Mouse (Mus musculus): ENCODE measurements at regions not wholly inside any gene's neighbourhood (a gene's known extent, or its start where the extent isn't known, plus 50 kb on each side); places are given as distances from the start of the nearest gene placed in this dataset.
A peak's percentile ranks its signal among the peaks of the same experiment; 100 is the strongest.

DNA sequence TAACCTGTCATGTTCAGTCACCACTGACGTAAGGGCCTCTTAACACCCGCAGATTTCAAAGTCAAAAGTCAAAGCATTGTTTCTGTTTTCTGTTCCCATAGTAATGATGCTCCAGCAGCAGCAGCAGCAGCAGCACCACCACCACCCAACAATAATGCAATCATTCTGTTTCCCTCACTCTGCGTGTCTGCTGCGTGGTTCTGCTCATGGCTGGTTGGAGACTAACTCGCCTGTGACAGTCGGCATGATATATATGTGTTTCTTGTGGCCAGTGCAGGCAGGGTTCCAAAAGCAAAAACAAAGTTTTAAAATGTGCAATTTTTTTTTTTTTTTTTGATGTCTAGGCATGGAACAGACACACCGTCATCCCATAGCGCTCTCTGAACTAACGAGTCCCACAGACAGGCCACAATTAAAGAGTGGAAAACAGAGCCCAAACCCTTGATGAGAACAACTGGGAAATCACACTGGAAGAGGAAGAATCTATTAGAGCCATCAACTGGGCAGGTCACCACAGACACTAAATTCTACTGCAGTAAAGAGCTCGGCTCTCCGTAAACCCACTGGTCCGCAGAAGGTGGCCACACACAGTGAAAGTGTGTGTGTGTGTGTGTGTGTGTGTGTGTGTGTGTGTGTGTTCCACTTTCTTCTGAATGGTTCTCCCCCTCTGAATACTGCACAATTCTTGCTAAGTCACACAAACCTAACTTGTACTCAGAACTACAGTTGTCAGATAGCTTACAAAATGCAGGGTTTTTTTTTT is 169.0 kb upstream of the Fat1 start:
- Histone ChIP-seq H3K4me2 (no peak overlapping the region), H3K9me3 (no peaks in the 10 kb centered on the region), H3K27me3 (no peaks in the 10 kb centered on the region), H3K9ac (no peak overlapping the region), H3K4me1 (no peaks in the 10 kb centered on the region), H3K4me3 (no peak overlapping the region), H3K27ac (no peak overlapping the region), H3K36me3 (no peaks in the 10 kb centered on the region)
- 49% methylated on average over 12 of the region's 12 CpGs for WGBS
- no peak for ATAC-seq (ENCODE audit: borderline replicate concordance, extremely low read depth, low FRiP score, low TSS enrichment)

DNA sequence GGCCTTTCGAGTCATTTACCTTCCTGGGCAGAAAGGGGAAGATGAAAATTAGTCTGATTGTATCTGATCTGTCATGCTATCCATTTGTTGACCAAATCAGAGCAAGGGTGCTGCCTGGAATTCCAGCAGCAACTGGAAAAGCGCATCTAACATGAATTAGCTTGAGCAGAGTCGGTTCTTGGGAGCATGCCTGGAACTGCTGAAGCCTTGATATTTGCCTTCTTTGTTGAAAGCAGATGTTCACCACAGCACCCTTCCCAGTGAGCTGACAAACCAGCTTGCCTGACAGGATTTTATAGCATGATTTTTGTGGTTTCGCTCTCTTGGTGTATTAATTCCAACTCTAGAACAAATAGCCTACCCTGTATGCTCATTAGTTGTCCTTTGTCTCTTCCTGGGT is 168.0 kb upstream of the Fat1 start:
- ATAC-seq (ENCODE audit: borderline replicate concordance, extremely low read depth, low FRiP score, low TSS enrichment): no peak
- no peak overlapping the region for H3K27ac ChIP-seq
- WGBS: 69% methylated on average over 4 of the region's 4 CpGs
- H3K4me2 ChIP-seq: no peak overlapping the region
- no peaks in the 10 kb centered on the region for H3K4me1 ChIP-seq
- H3K36me3 ChIP-seq: no peaks in the 10 kb centered on the region
- H3K27me3 ChIP-seq: no peaks in the 10 kb centered on the region
- no peaks in the 10 kb centered on the region for H3K9me3 ChIP-seq
- no peak overlapping the region for H3K9ac ChIP-seq
- H3K4me3 ChIP-seq: no peak overlapping the region

DNA sequence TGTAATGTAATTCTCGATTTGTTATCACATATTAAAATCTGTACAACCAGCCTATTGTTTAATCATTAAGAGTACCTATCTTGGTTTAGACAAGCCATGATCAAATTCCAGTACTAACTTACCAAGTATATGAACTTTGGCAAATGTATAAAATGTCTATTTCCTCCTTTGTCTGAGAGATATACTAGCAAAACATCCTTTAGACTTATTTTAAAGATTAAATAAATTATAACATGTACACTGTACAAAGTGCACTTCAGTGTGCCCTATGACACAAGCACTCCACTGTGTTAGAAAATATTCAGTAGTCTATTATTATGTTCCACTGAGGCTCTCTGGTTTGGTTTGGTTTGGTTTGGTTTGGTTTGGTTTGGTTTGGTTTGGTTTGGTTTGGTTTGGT is 156.0 kb upstream of the Fat1 start:
- Histone ChIP-seq H3K9me3 (no peaks in the 10 kb centered on the region), H3K36me3 (no peaks in the 10 kb centered on the region), H3K4me1 (no peaks in the 10 kb centered on the region), H3K4me3 (no peak overlapping the region), H3K27me3 (no peaks in the 10 kb centered on the region), H3K4me2 (no peak overlapping the region), H3K9ac (no peak overlapping the region), H3K27ac (no peak overlapping the region)
- no peak for ATAC-seq (ENCODE audit: borderline replicate concordance, extremely low read depth, low FRiP score, low TSS enrichment)
- whole genome bisulfite sequencing: 56% methylated on average over 1 of the region's 1 CpGs

DNA sequence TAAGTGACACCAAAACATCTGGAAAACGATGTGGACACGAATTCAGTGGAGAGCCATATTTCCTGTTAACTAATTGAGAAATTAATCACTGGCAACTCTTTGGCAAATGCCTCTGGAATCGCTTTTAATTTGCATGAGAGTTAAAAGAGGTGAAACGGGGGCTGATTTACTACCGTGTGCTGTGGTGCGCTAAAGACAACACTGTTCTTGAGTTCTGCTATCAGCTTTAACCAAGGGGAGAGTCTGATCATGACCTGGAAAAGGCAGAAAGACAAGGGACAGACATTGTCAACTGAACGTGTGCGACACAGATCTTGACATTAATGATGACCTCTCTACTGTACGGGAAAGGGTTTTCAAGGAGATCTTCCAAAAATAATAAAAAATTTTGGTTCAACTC is 152.8 kb upstream of the Fat1 start:
- WGBS: 78% methylated on average over 9 of the region's 9 CpGs
- Histone ChIP-seq H3K4me1 (no peaks in the 10 kb centered on the region), H3K27me3 (no peaks in the 10 kb centered on the region), H3K27ac (no peak overlapping the region), H3K9ac (no peak overlapping the region), H3K36me3 (no peaks in the 10 kb centered on the region), H3K9me3 (no peaks in the 10 kb centered on the region), H3K4me3 (no peak overlapping the region), H3K4me2 (no peak overlapping the region)
- no peak for ATAC-seq (ENCODE audit: borderline replicate concordance, extremely low read depth, low FRiP score, low TSS enrichment)

DNA sequence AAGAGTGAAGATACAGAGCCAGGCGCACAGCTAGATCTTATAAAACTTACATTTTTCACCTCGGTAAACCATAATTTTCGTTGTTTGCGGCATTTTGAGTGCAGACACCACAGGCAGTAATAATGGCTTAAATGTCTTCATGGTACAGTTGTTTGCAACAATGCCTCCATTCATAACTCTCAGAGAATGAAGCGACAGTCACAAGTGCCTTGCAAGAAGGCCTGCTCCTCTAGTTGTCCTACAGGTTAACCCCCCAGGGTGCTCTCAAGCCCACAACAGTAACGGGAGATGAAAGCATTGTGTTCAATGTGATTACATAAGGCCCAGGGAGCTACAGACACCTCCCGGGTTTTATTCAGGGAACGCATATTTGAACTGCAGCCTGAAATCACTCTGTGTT is 150.1 kb upstream of the Fat1 start:
- Histone ChIP-seq H3K9me3 (no peaks in the 10 kb centered on the region), H3K9ac (no peak overlapping the region), H3K4me1 (no peaks in the 10 kb centered on the region), H3K27ac (no peak overlapping the region), H3K27me3 (no peaks in the 10 kb centered on the region), H3K4me2 (no peak overlapping the region), H3K4me3 (no peak overlapping the region), H3K36me3 (no peaks in the 10 kb centered on the region)
- no peak for ATAC-seq (ENCODE audit: borderline replicate concordance, extremely low read depth, low FRiP score, low TSS enrichment)
- whole genome bisulfite sequencing: 71% methylated on average over 8 of the region's 8 CpGs

DNA sequence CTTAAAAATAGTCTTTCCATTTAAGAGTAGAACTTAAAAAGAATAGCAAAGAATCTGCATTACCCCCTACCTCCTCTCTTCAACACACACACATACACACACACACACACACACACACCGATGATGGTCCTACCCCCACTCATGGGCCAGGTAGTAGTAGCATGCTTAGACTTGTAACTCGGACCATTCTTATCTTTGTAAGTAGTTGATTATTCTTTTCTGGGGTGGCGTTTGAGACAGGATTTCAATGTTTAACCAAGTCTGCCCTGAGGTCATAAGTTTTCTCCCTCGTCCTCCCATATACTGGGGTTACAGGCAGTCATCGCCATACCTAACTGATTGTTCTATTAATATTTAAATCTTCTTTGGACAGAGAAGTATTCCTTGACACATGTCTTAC is 148.5 kb upstream of the Fat1 start:
- Histone ChIP-seq H3K9ac (no peak overlapping the region), H3K4me1 (no peaks in the 10 kb centered on the region), H3K4me3 (no peak overlapping the region), H3K36me3 (no peaks in the 10 kb centered on the region), H3K4me2 (no peak overlapping the region), H3K27ac (no peak overlapping the region), H3K9me3 (no peaks in the 10 kb centered on the region), H3K27me3 (no peaks in the 10 kb centered on the region)
- WGBS: 58% methylated on average over 5 of the region's 5 CpGs
- ATAC-seq (ENCODE audit: borderline replicate concordance, extremely low read depth, low FRiP score, low TSS enrichment): no peak

DNA sequence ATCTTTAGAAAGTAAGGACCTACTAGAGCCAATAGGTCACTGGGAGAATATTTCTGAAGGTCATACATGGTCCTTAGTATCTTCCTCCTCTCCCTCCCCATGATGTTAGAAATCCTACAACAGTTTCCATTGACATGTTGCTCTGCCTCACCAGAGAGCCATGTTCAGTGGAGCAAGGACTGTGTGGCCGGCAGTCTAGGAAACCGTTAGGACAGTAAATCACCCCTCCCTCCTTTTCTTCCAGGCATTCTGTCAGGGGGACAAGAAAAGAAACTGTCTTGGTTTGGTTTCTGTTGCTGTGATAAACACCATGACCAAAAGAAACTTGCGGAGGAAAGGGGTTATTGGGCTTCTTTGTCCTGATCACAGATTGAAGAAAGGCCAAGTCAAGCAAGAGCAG is 147.0 kb upstream of the Fat1 start:
- WGBS: 87% methylated on average over 3 of the region's 3 CpGs
- no peak overlapping the region for H3K27ac ChIP-seq
- no peak for ATAC-seq (ENCODE audit: borderline replicate concordance, extremely low read depth, low FRiP score, low TSS enrichment)
- no peaks in the 10 kb centered on the region for H3K36me3 ChIP-seq
- H3K9me3 ChIP-seq: no peaks in the 10 kb centered on the region
- H3K4me2 ChIP-seq: no peak overlapping the region
- H3K4me1 ChIP-seq: no peaks in the 10 kb centered on the region
- no peaks in the 10 kb centered on the region for H3K27me3 ChIP-seq
- no peak overlapping the region for H3K4me3 ChIP-seq
- no peak overlapping the region for H3K9ac ChIP-seq

DNA sequence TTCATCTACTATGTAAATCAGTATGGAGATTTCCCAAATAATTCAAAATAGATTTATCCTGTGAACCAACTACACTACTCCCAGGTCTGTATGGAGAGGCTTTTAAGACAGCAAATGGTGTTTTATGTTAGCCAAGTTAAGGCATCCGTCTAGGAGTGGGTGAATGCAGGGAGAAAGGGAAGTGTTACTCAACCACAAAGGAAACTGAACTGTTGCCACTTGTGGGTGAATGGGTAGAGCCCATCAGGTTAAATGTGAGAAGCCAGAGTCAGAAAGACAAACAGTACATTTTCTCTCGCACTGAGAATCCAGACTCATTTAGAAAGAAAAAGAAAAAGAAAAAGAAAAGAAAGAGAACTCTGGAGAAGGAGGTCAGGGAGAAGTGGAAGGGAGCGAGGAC is 135.7 kb upstream of the Fat1 start:
- 71% methylated on average over 3 of the region's 3 CpGs for WGBS
- H3K4me3 ChIP-seq: no peak overlapping the region

DNA sequence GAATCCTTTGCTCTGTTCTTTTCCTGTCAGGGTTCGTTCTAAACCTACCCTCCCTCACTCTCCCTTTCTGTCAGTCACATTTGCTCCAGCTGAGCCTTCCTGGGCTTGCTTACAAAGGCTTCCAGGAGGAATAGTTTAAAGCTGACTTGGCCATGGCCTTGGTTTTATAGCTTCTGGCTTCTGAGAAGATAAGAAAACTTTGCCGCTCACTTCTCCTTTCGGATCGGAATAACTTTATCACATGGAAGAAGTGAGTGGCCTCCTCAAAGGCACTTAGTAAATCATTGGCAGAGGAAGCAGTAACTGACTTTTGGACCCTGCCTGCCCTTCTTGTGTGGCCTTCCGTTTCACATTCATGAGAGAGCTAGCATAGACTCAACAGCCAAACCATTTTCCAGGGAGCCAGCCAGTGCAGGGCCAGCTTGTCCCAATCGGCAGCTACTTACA is 134.4 kb upstream of the Fat1 start:
- ATAC-seq (ENCODE audit: borderline replicate concordance, extremely low read depth, low FRiP score, low TSS enrichment): peak; percentile 71; the same call in 1 of the 2 replicates

More for the DNA sequence above, 135.7 kb upstream of the Fat1 start:
- no peaks in the 10 kb centered on the region for H3K27me3 ChIP-seq
- no peaks in the 10 kb centered on the region for H3K9me3 ChIP-seq
- H3K36me3 ChIP-seq: no peaks in the 10 kb centered on the region
- no peak overlapping the region for H3K9ac ChIP-seq
- no peak overlapping the region for H3K27ac ChIP-seq
- no peak overlapping the region for H3K4me2 ChIP-seq
- no peak for ATAC-seq (ENCODE audit: borderline replicate concordance, extremely low read depth, low FRiP score, low TSS enrichment)
- peaks cover 21% of the 10 kb centered on the region for H3K4me1 ChIP-seq

DNA sequence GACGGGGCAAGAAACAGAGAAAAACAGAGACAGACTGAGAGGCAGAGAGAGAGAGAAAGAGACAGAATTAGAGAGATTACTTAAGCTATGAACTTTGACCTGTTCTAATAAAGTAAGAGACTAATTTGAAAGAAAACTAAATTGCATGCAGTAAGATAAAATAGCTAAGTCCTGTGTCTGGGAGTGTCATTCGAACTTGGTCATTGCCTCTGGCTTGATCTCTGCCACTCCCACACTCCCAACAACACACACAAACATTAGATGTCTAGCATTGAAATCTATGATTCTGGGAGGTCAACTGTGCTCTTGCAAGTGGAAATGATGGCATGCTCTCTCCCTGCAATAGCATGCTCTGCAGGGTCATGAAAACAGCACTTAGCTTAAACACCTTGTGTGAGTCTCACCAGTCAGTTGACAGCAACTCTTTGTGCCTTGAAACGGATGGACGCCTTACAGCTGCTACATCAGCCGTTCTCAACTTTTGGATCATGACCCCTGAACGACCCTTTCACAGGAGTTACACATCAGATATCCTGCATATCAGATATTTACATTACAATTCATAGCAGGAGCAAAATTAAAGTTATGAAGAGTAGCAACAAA is 133.5 kb upstream of the Fat1 start:
- Histone ChIP-seq H3K9ac (no peak overlapping the region), H3K4me2 (no peak overlapping the region), H3K27me3 (no peaks in the 10 kb centered on the region), H3K9me3 (no peaks in the 10 kb centered on the region), H3K4me1 (peaks cover 21% of the 10 kb centered on the region), H3K4me3 (no peak overlapping the region), H3K36me3 (no peaks in the 10 kb centered on the region), H3K27ac (no peak overlapping the region; the same call in 1 of the 2 replicates)
- 34% methylated on average over 6 of the region's 6 CpGs for WGBS
- ATAC-seq (ENCODE audit: borderline replicate concordance, extremely low read depth, low FRiP score, low TSS enrichment): no peak

More for the DNA sequence above, 134.4 kb upstream of the Fat1 start:
- Histone ChIP-seq H3K9ac (no peak overlapping the region), H3K27me3 (no peaks in the 10 kb centered on the region), H3K4me3 (no peak overlapping the region), H3K4me1 (peaks cover 21% of the 10 kb centered on the region), H3K4me2 (0 out of 2 replicates have a peak overlapping the region, but pooled peaks have one; percentile 1), H3K36me3 (no peaks in the 10 kb centered on the region), H3K27ac (peak overlapping the region; percentile 48), H3K9me3 (no peaks in the 10 kb centered on the region)
- WGBS: 8% methylated on average over 6 of the region's 6 CpGs

DNA sequence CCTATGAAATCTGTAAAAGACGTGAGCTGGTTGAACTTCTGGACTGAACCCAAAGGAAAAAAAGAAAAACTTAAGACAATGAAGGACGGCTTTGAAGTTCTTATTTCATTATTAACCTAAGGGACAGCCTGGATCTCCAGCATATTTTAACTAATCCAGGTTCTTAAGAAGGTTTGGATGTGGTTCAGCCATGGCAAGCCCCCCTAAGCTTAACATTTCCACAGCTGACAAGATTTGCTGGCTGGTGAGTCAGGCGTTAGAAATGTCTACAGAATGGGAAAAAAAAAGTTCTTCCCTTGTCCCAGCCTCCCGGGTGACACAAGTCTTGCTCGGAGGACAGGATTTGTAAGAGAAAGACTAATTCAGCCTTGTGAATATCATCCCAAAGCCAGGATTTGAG is 132.9 kb upstream of the Fat1 start:
- H3K9me3 ChIP-seq: no peaks in the 10 kb centered on the region
- H3K36me3 ChIP-seq: no peaks in the 10 kb centered on the region
- 26% methylated on average over 5 of the region's 5 CpGs for WGBS
- no peak for ATAC-seq (ENCODE audit: borderline replicate concordance, extremely low read depth, low FRiP score, low TSS enrichment)
- H3K4me2 ChIP-seq: no peak overlapping the region
- no peaks in the 10 kb centered on the region for H3K27me3 ChIP-seq
- no peak overlapping the region; the same call in 1 of the 2 replicates for H3K27ac ChIP-seq
- no peak overlapping the region for H3K9ac ChIP-seq
- H3K4me1 ChIP-seq: peaks cover 21% of the 10 kb centered on the region
- H3K4me3 ChIP-seq: no peak overlapping the region

DNA sequence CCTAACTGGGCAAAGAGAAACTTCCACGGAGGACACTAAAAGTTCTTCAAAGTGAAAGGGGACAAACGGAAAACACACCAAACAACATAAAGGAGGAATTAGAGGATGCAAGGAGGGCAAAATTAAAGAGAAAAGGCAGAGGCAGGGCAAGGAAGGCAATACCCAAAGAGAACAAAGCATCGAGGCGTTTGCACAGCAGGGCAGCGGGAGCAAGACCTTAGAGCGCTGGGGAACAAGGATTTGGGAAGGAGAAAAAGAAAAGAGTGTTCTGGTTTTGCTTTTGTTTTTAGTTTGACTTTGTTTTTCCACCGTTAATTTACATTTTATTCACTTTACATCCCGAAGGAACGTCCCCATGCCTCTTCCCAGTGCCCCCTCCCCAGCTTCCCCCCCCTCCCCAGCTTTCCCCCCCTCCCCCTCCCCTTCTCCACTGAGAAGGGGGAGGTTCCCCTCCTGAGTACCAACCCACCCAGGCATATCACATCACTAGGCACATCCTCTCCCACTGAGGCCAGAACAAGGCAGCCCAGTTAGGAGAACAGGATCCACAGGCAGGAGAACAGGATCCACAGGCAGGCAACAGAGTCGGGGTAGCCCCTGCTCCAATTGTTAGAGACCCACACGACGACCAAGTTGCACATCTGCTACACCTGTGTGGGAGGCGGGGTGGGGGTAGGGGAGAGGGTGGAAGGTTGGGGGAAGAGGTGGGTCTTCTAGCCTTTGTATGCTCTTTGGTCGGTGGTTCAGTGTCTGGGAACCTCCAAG is 130.7 kb upstream of the Fat1 start:
- 74% methylated on average over 14 of the region's 14 CpGs for WGBS
- H3K27ac ChIP-seq: no peak overlapping the region

More for the DNA sequence above, 130.7 kb upstream of the Fat1 start:
- H3K9ac ChIP-seq: no peak overlapping the region
- H3K4me2 ChIP-seq: no peak overlapping the region
- no peaks in the 10 kb centered on the region for H3K36me3 ChIP-seq
- ATAC-seq (ENCODE audit: borderline replicate concordance, extremely low read depth, low FRiP score, low TSS enrichment): no peak; the same call in 1 of the 2 replicates
- H3K4me1 ChIP-seq: peaks cover 21% of the 10 kb centered on the region
- H3K9me3 ChIP-seq: no peaks in the 10 kb centered on the region
- no peak overlapping the region for H3K4me3 ChIP-seq
- no peaks in the 10 kb centered on the region for H3K27me3 ChIP-seq

Data from lung, embryonic 15.5 days (tissue).